Mouse (Mus musculus) bone marrow, adult 2 months (tissue): Measurements from ENCODE around the gene Tmc2.

Experiments
- CTCF ChIP-seq: fragments of 200-500 bp; IDR thresholded peaks from 2 replicates; pipeline ENCODE4 v1.5.1; 2011; ENCODE audit warnings: low read length, control low read depth; ENCODE audit not compliant: control insufficient read depth, insufficient read depth
- POLR2A ChIP-seq: fragments of 200-500 bp; IDR thresholded peaks from 2 replicates; pipeline ENCODE4 v1.6.1; 2011; ENCODE audit warnings: low read depth, mild to moderate bottlenecking, control low read depth, low read length, borderline replicate concordance; ENCODE audit not compliant: control insufficient read depth

- no peak for TF ChIP-seq CTCF
- no peak for TF ChIP-seq POLR2A
These were observed 84.7 kb downstream of the Tmc2 start for GRCm38 (mm10) chr2:130279600-130280091.
